Mouse (Mus musculus) Muller cell, postnatal 12 days (primary cell): ENCODE data around the gene Adamts17.

Experiments used
- DNase-seq: peaks from one replicate; pipeline ENCODE4 v3.0.0-alpha.2; 2015; ENCODE audit errors: inconsistent ontology term

Gene Adamts17

DNA sequence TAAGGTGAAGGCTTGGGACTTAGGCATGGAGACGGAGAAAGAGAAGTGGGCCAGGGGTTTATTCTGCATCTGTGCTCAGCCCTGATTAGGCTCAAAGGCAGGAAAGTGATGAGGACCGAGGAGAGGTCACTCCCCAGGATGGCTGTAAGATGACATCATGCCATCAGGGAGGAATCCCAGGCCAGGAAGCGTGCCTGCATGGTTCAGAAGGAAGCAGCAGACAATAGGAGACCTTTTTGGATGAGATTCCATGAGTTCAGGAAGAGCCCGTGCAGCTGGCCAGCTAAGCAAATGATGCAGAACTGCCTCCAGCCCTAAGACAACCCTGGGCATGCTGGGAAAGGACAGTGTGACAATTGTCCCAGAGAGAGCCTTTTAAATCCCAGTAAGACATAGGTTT lies 93.7 kb downstream of the Adamts17 start:
- DNase-seq = peak; percentile 82

DNA sequence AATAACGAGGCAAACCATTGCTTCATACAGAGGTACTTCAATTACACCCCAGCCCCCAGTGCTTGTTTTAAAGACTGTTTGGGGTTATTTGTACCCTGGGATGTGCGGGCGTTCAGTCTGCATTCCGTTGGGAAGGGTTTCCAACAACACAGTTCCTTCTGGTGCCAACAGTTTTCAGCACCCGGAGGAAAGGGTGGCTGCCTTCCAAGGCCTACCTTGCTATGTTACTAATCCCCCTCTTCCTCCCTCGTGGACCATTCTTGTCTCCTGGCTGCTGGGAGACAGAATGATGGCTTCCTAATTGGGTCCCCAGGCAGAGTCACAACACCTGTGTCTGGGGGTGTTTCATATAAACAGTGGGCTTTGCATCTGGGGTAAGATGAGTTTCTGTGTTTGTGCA lies 94.5 kb downstream of the Adamts17 start:
- no peak for DNase-seq

DNA sequence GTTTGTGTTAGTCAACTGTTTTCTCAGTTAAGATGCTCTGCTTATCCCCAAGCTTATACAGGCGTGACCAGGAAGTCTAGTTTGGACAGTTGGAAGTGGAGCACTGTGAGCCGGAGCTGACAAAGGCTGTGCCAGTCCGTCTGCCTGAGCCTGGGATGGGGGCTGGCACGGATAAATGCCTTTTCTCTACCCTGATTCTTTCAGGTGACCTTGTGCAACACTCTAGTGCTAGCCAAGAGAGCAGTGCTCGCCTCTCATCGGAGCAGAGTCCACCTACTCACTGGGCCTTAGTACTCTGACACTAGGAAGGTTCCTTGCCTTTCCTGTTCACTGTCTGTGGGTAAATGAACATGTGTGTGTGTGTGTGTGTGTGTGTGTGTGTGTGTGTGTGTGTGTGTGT lies 95.5 kb downstream of the Adamts17 start:
- DNase-seq = no peak

DNA sequence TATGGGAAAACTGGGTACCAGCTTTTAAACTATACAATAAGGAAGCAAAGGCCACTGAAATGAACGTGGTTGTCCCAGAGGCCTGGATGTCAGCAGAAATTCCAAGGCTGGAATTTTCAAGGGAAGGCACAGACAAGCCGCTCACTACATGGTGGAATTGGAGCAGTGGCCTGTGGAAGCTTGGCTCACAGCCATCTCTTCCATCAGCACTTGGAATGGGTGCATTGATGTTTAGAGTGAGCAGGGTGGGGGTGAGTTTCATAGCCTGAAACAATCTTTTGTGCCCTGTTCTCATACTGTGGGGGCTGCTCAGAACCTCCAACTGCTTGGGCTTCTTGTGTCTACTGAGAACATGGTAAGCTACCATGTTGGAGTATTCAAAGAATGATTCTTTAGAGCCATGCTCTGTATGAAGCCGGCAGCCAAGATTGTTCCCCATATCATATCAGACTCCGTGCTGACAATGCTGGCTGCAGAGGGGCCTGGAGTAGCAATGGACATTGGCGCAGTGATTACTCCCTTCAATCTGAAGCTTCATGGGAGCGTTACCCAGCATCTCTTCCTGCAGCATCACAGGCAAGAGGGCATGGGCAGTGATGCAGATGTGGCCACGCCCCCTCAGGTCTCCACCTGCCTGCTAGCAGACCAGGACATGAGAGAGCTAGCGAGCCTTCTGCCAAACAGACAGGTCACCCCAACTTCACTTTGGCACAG lies 96.7 kb downstream of the Adamts17 start:
- peak; percentile 11 for DNase-seq

DNA sequence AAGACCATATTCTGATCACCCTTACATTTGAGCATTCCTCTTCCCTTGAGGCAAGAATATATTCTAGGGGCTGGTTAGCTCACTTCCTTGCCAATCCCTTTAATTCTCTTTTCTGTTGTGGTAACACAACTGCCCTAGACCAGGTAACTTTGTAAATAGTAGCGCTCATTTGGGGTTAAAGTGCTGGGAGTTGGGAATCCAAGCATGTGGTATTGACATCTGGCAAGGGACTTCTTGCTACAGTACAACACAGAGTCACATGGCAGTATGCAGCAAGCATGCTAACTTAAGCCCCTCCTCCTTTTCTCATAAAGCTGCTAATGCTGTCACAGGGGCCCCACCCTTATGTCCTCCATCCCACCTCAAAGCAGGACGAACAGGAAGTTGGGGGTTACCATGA lies 97.4 kb downstream of the Adamts17 start:
- DNase-seq = no peak

DNA sequence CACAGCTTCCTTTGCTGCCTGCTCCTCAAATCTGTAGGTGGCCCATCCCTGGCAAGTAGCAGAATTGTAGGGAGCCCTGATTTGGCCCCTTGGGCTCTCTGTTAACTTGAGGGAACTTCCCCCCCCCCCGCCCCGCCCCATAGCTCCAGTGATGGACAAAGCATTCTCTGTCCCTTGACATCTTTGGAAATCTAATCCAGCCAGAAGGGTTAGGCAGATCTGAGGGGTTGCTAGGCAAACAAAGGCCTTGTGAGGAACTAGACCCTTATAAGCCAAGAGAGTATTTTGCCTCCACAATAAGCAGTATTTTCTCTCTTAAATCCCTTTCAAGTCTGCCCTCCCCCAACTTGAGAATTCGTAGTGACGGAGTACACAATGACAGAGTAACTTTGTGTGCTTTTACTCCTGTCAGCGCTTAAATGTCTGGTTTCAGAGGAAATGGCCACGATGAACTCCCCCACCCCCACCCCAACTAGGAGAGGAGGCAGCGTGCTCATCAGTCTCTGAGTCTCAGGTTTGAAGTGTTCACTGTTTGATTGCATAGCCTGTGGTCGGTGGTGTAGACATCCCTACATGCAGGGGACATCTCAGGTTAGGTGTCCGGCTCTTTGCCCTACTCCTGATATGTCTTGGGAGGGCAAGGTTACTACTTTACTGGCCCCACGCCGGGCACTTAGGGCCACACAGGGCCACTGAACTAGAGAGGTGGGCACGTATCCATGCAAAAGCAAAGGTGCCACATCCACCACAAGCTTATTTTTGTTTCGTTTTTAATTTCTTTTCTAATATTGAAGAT lies 99.7 kb downstream of the Adamts17 start:
- DNase-seq = no peak

DNA sequence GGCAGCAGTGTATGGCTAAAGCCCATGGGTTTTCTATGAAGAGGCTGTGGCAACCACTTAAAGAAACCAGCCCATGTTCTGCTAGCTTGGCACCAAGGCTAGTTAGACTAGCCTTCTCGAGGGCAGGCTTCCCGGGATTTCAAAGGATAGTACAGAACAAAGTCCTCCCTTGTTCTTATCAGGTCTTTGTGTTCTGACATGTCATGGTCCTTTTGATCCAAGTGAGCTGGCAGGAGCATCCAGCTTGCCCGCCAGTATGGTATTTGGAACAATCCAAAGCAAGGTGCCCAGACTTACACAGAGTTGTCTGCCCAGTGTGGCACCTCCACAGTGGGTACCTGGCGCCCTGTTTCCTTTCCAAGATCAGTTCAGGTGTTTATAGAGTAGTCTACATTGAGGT lies 101.2 kb downstream of the Adamts17 start:
- DNase-seq = peak; percentile 7

DNA sequence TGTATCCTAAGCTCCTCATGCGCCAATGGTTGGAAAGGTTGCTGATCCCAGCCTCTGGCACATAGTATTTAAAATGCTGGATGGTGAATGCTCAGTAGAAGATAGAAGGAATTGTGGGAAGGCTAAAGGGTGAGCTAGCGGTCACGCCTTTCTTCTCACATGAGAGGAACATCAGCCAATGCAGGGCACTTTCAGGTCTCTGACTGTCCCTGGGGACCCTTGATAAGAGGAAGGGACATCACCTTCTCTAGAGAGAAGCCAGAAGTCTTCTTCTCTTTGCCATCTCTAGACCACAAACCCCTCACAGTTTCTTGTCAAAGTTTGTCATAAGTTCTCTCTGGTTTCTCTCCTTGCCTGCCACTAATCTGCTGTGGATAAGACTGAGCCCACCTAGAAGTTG lies 109.5 kb downstream of the Adamts17 start:
- no peak for DNase-seq

DNA sequence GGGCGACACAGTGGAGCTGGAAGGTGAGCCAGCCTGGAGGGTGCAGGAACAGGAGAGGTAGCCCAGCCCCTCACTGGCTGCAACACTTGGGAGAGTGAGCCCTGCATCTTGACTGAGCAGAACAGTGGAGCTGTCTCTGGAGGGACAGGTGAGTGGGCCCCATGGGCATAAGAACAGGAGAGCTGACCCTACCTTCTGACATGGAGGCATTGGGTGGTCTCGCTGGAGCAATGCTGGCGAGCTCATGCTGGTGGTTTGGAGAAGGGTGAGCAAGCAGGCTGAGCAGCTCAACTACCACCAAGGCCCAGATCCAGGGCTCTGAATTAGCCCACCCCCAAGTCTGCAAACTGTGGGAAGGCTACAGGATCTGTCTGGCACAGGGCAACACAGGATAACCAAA lies 113.4 kb downstream of the Adamts17 start:
- no peak for DNase-seq

DNA sequence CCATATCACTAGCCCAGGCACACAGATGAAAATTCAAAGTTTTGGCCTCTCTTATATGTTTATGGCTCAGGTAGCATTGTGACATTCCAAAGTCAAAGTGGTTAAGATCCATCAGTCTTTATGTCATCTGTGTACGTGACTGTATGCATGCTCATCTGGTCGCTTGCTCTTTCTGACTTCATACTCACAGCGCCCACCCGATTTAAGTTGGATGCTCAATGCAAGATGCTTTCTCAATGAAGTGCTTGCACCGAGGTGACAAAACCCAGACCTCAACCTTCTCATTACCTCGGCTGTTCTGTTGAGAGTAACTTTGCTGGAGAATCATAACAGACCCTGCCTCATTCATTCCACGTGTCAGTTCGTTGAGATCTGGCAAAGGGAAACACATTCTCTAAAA lies 114.5 kb downstream of the Adamts17 start:
- no peak for DNase-seq

DNA sequence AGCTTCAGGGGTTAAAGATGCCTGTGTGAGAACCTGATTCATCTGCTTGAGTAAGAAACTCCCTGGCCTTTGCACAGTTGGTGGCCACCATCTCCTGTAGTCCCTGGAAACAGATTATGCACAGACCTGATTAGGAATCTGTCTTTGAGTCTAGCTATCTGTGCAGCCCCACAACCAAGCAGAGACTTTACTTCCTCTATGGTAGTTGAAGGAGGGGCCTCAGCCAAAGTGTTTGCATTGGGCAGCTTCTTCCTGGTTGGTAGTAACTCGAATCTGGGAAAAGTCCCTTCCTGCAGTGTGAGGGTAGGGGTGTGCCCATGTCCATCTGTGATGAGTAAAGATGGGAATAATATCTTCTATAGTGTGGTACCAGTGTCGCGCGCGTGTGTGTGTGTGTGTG lies 115.2 kb downstream of the Adamts17 start:
- no peak for DNase-seq

DNA sequence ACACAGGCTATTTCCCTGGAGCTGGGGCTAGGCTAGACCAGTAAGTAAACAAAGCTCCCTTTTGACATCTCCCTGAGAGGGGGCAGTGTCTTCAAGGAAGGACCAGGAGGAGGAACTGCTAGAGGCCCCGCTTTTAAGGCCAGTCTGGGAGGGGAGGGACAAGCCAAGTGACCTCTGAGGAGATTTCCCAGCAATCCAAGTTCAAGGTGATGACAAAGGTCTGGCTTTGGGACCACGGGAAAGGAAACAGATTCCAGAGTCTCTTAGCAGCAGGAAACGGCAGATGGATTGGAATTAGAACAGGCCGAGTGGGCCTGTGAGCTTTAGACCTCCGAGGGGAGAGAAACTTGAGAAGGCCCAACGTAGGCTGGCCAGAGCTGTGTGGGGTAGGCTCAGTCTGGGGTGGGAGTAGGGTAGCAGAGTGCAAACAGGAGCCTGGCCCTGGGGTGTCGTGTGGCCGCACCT lies 116.0 kb downstream of the Adamts17 start:
- DNase-seq = no peak

DNA sequence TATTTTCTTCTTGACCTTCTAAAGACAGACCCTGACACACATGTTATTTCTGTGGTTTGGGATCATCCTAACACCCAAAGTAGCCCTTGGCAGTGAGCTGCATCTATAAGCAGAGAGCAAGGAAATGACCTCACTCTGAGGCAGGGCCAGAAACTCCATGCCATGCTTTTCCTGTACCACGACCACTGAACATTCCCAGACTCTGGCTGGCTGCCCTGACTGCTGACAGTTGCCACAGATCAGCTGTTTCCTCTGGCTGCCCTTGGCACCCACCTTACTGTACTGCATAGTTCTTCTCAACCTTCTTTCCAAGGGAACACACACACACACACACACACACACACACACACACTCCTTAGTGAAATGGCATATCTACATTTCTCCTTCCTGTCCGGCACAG lies 116.4 kb downstream of the Adamts17 start:
- DNase-seq = peak; percentile 52

DNA sequence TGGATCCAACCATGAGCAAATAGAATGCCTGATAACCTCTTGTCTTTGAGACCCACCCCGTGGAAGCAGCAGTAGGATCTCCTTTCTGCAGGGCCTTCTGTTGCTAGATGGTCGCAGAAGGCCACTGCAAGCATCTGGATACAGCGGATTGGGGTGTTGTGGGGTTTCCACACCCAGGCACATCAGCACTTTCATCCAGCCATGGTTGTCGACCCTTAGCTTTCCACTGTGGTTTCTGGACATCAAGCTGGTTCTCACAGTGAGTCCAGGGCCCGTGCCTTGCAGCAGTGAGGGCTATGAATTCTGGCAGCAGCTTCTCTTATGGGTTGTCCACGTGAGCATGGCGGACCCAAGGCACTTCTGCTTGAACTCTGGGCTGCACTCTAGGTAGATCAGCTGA lies 118.2 kb downstream of the Adamts17 start:
- DNase-seq = no peak

DNA sequence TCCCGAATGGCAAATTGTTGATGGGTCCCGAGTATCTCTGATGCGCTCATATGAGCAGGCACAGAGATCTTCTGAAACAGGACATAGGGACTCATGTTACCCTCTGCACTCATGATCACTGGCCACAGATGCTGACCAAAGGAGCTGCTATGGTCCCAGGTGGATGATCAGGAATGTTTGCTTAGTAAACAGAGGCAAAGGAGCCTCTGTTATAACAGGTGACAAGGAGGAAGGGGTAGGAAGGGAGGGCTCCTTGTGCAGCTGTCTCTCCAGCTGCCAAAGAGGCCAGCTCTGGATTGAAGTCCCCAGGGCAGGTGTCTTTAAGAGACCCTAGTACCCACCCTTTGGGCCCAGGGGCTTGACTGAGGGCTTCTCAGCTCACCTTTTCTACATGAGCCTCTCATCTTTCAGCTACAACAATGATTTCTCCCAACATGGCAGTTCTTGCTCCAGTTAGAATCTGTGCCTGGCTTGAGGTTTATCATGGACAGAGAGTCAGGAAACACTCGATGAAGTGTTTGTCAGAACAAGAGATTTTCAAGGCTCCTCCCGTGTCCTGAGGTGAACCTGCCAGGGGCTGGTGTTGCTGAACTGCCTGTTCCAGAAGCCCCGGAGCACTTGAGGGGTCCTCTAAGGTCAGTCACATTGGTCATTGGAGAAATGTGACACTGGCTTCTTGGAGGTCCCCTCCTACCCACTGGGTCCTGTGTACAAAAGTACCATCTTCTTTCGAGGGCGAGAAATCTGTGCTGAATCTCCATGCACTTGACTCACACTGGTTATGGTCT lies 120.9 kb downstream of the Adamts17 start:
- no peak for DNase-seq

DNA sequence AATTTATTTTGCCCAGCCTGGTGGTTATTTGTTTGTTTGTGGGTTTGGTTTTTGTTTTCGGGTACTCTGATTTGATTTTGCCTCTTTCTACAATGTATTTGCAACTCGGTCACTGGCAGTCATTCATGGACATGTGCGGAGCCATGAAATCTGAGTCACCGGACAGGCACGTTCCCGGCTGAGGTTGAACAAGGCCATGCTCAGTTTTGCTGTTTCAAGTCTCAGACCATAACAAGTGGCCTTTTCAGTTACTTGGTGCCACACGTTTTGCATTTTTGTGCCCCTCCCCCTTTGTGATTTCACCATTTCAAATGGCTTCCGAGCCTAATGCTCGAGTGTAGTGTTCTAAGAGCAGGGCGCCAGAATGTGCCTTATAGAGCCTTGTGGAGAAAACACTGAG lies 123.2 kb downstream of the Adamts17 start:
- DNase-seq = peak; percentile 53

DNA sequence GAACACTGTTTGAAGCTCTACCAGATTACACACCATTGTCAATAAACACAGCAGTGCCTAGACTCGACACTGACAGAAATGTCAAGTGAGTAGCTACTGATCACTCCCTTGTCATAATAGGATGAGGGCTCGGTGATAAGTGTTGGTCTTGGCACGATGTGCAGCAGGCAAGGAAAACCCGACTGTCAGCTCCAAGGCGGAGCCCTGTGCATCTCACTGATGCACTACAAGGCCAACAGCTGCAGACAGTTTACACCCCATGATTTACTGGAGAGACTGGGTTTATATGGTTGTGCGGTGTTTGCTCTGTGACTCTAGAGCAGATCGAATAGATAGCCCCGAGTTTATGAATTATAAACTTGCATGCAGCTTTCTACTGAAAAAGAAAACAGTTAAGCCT lies 124.0 kb downstream of the Adamts17 start:
- DNase-seq = no peak

DNA sequence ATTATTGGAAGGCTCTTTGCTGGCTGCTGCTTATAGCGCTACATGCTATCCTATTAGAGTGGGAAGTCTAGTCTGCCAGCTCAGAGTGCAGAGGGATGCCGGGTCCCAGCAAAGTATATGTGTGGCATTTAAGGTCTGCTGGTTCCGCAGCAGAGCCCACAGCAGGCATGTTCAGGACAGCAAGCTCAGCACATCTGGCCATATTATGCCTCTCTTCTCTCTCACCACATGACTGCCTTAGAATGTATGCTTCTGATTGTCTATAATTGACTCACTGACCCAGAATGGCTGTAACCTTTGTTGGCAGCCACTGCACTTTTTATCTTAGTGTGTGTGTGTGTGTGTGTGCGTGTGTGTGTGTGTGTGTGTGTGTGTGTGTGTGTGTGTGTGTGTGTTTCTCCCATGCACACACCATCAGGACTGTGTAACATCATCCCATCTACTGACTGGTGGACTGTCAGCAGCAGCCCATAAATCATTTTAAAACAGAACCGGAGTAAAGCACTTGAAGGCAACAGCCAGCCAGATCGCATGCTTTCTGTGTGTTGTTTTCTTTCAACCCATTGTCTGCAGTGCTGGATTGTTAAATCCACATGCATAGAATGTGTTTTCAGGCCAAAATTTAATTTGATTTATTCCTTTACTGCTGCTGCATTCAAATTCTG lies 127.1 kb downstream of the Adamts17 start:
- no peak for DNase-seq

DNA sequence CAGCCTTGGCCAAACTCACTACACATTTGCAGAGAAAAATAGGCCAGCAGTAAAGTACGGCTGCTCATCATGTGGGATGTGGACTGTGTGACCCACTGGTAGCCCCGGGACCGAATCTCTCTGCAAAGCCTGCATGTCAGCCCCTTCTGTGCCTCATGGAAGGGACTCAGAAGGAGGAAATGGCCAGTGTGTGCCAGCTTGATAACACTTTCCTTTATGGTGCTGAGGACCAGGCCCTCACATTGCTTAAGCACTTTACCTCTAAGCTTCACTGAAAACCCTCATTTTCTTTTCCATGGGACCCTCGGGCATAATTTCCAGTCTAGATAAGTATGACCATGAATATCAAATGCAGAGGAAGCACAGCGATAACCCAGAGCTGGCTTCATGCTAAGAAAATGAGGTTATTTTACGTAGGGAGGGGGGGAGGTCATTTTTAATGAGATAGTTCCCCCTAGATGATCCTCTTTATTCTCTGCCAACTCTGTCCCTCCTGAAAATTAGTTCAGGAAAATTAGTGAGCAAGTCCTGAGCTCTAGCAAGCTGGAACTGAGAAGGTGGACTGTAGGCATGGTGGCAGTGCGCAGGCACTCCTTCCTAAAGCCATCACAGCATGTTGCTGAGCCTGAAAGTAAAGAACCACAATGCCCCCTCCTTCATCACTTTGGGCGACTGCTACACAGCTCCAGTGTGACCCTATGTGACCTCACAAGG lies 127.8 kb downstream of the Adamts17 start:
- DNase-seq = no peak

DNA sequence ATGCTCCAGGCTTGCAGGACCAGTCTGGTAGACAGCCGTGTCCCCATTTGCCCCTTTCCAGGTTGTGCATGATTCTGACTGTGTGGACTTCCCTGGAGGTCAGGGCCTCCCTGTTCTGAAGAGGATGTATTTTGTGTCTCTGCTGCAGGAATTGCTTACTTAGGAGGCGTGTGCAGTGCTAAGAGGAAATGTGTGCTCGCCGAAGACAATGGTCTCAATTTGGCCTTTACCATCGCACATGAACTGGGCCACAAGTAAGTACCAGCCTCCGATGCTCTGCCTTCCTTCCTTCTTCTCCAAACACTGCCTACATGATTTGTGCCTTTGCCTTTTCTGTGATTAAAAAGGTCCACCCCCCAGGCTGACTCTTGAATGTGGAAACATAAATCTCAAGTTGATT lies 129.1 kb downstream of the Adamts17 start:
- DNase-seq = no peak

DNA sequence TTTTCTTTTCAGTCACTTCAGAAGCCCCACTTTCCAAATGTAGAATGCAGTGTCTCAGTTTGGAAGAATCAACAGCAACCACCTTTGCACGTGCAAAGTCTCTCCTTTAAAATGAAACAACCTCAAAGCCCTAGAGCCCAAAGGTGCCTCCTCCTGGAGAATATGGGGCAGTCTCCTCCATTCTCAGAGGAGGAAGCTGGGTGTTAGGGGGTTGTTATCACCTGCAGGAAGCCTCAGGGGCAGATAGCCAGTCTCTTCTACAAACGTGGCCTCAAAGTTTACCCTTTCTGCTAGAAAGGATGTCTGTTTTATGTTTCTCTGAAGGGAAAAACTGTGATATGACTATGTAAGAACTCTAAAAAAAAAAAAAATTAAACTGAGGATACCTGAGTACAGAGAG lies 129.7 kb downstream of the Adamts17 start:
- DNase-seq = no peak
